Mouse (Mus musculus) C2C12 (cell line): ENCODE measurements around the gene Ebi3.
"Not testable (repeated sequence)": the region's sequence is repeated elsewhere in the genome, so short reads cannot be mapped to it uniquely, and the experiment has no call there.

Experiments used
- CEBPB ChIP-seq: IDR thresholded peaks from one replicate; pipeline ENCODE4 v1.6.1; 2011; ENCODE audit warnings: low read depth, mild to moderate bottlenecking, control low read depth, moderate library complexity
- CTCF ChIP-seq: IDR thresholded peaks from one replicate; pipeline ENCODE4 v1.5.1; 2011; ENCODE audit not compliant: control insufficient read depth, insufficient read depth, insufficient read length
- FOSL1 ChIP-seq: IDR thresholded peaks from one replicate; pipeline ENCODE4 v1.8.0; 2011; ENCODE audit warnings: mild to moderate bottlenecking, low read length; ENCODE audit not compliant: poor library complexity, insufficient read depth, severe bottlenecking
- MAX ChIP-seq: IDR thresholded peaks from one replicate; pipeline ENCODE4 v1.6.1; 2011; ENCODE audit warnings: mild to moderate bottlenecking, control low read depth
- MYOG ChIP-seq: IDR thresholded peaks from one replicate; pipeline ENCODE4 v1.6.1; 2011; ENCODE audit not compliant: control insufficient read depth, insufficient read length; ENCODE audit errors: extremely low read depth
- USF1 ChIP-seq: IDR thresholded peaks from one replicate; pipeline ENCODE4 v1.6.1; 2011; ENCODE audit warnings: low read depth, mild to moderate bottlenecking, control low read depth, moderate library complexity

DNA sequence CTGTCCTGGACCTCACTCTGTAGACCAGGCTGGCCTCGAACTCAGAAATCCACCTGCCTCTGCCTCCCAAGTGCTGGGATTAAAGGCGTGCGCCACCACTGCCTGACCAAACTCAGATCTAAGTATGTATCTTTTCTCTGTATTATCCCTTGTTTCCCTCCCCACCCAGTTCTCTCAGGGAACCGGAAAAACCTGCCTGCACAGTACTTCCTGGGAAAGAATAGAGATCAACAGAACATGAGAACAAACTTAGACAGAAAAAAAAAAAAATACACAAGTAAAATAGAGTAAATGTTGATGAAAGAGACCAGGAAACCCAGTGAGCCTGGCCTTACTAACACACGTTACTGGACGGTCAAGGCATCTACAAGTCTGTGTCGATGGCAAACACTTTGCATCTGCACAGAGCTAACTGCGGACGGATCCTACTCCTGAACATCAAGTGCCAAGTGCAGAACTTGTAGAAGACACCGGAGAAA lies 8.0 kb upstream of the Ebi3 start:
- TF ChIP-seq MAX, USF1, CEBPB, CTCF, MYOG, FOSL1: not testable (repeated sequence)
